Mouse (Mus musculus) MEL (cell line): ENCODE data around the gene Fpr2. TPM values are rescaled to one million over a fixed set of nuclear protein-coding genes. Genes with fewer than 3 reads are reported as not detected.

Experiments used
- DNase-seq: peaks from one replicate; pipeline ENCODE4 v3.0.0; 2011; ENCODE audit warnings: low read depth, low spot score
- H3K27ac ChIP-seq: 2 replicates; pipeline ENCODE4 v1.5.1; 2012; ENCODE audit warnings: low read depth, mild to moderate bottlenecking, control low read depth, low read length, moderate library complexity; ENCODE audit not compliant: control insufficient read depth
- H3K27me3 ChIP-seq, 2 experiments: fragments of 150-350 bp in 1 of 2; sonication (generic) in 1 of 2; 2 replicates each; pipeline ENCODE4 v1.6.1; 2012; ENCODE audit warnings: low read length in 2 of 2, mild to moderate bottlenecking in 2 of 2, improper control_type of control experiment in 1 of 2, moderate library complexity in 1 of 2; ENCODE audit not compliant: insufficient read depth in 2 of 2, control insufficient read depth in 1 of 2
- H3K36me3 ChIP-seq, 2 experiments: 2 replicates each; pipeline ENCODE4 v1.6.1; 2012 to 2014; ENCODE audit warnings: low read length in 2 of 2, improper control_type of control experiment in 1 of 2, inconsistent platforms in 1 of 2, mild to moderate bottlenecking in 1 of 2; ENCODE audit not compliant: insufficient read depth in 2 of 2, control insufficient read depth in 1 of 2
- H3K4me1 ChIP-seq, 2 experiments: fragments of 150-350 bp in 1 of 2; sonication (generic) in 1 of 2; 2 replicates each; pipeline ENCODE4 v1.6.1; 2012; ENCODE audit warnings: low read length in 2 of 2, improper control_type of control experiment in 1 of 2, mild to moderate bottlenecking in 1 of 2; ENCODE audit not compliant: insufficient read depth in 2 of 2, control insufficient read depth in 1 of 2
- H3K4me3 ChIP-seq, 2 experiments: fragments of 150-350 bp in 1 of 2; sonication (generic) in 1 of 2; 2 replicates each; pipeline ENCODE4 v1.5.1; 2012; ENCODE audit warnings: low read depth in 2 of 2, low read length in 2 of 2, mild to moderate bottlenecking in 2 of 2, moderate library complexity in 2 of 2, control low read depth in 1 of 2, improper control_type of control experiment in 1 of 2; ENCODE audit not compliant: control insufficient read depth in 1 of 2, insufficient read depth in 1 of 2
- H3K79me2 ChIP-seq: 2 replicates; pipeline ENCODE4 v1.6.1; 2012; ENCODE audit warnings: mild to moderate bottlenecking, low read length, moderate library complexity; ENCODE audit not compliant: control insufficient read depth, poor library complexity, insufficient read depth
- H3K9ac ChIP-seq: 2 replicates; pipeline ENCODE4 v1.6.1; 2012; ENCODE audit warnings: low read depth, mild to moderate bottlenecking, control low read depth, low read length, moderate library complexity; ENCODE audit not compliant: control insufficient read depth, poor library complexity, severe bottlenecking
- H3K9me3 ChIP-seq: fragments of 150-350 bp; sonication (generic); replicated peaks from 2 replicates; pipeline ENCODE4 v1.6.1; 2012; ENCODE audit warnings: mild to moderate bottlenecking, low read length, improper control_type of control experiment, moderate library complexity; ENCODE audit not compliant: insufficient read depth
- BHLHE40 ChIP-seq: IDR thresholded peaks from 2 replicates; pipeline ENCODE4 v1.6.1; 2012; ENCODE audit warnings: low read depth, mild to moderate bottlenecking, inconsistent platforms, low read length, improper control_type of control experiment, borderline replicate concordance
- CHD1 ChIP-seq: IDR thresholded peaks from 2 replicates; pipeline ENCODE4 v1.6.1; 2012; ENCODE audit warnings: low read depth, mild to moderate bottlenecking, inconsistent platforms, low read length, improper control_type of control experiment
- CHD2 ChIP-seq: IDR thresholded peaks from 2 replicates; pipeline ENCODE4 v1.6.1; 2011; ENCODE audit warnings: low read length, improper control_type of control experiment
- CTCF ChIP-seq, 3 experiments: IDR thresholded peaks in 2 of 3; conservative IDR thresholded peaks in 1 of 3; 2 replicates each; pipeline ENCODE4 v1.5.1; 2011 to 2012; ENCODE audit warnings: low read length in 3 of 3, low read depth in 2 of 3, mild to moderate bottlenecking in 2 of 3, improper control_type of control experiment in 1 of 3, inconsistent platforms in 1 of 3, mixed read lengths in 1 of 3, moderate library complexity in 1 of 3; ENCODE audit not compliant: control insufficient read depth in 1 of 3, insufficient read depth in 1 of 3, poor library complexity in 1 of 3, severe bottlenecking in 1 of 3
- ELF1 ChIP-seq: IDR thresholded peaks from 2 replicates; pipeline ENCODE4 v1.6.1; 2014; ENCODE audit warnings: low read depth, mild to moderate bottlenecking, inconsistent platforms, low read length, improper control_type of control experiment, moderate library complexity
- EP300 ChIP-seq, 2 experiments: IDR thresholded peaks; 2 replicates each; pipeline ENCODE4 v1.6.1; 2011; ENCODE audit warnings: improper control_type of control experiment in 2 of 2, low read length in 2 of 2, low read depth in 1 of 2, mild to moderate bottlenecking in 1 of 2
- ETS1 ChIP-seq: IDR thresholded peaks from 2 replicates; pipeline ENCODE4 v1.6.1; 2012; ENCODE audit warnings: low read depth, mild to moderate bottlenecking, inconsistent platforms, low read length, improper control_type of control experiment, moderate library complexity
- GABPA ChIP-seq: IDR thresholded peaks from 2 replicates; pipeline ENCODE4 v1.6.1; 2012; ENCODE audit warnings: low read depth, mild to moderate bottlenecking, inconsistent platforms, low read length, improper control_type of control experiment, moderate library complexity
- MAX ChIP-seq: IDR thresholded peaks from 2 replicates; pipeline ENCODE4 v1.6.1; 2011; ENCODE audit warnings: low read length, improper control_type of control experiment
- MAZ ChIP-seq: IDR thresholded peaks from 2 replicates; pipeline ENCODE4 v1.6.1; 2012; ENCODE audit warnings: low read depth, mild to moderate bottlenecking, inconsistent platforms, low read length, improper control_type of control experiment
- NRF1 ChIP-seq: IDR thresholded peaks from 2 replicates; pipeline ENCODE4 v1.6.1; 2014; ENCODE audit warnings: low read depth, mild to moderate bottlenecking, inconsistent platforms, low read length, improper control_type of control experiment, moderate library complexity; ENCODE audit not compliant: poor library complexity, insufficient read depth, severe bottlenecking
- POLR2AphosphoS2 ChIP-seq: IDR thresholded peaks from 2 replicates; pipeline ENCODE4 v1.6.1; 2011; ENCODE audit warnings: low read length, improper control_type of control experiment
- POLR2AphosphoS5 ChIP-seq: IDR thresholded peaks from 2 replicates; pipeline ENCODE4 v1.6.1; 2012; ENCODE audit warnings: low read depth, borderline replicate concordance, mild to moderate bottlenecking, inconsistent platforms, low read length, moderate library complexity, mixed read lengths
- RCOR1 ChIP-seq: IDR thresholded peaks from 2 replicates; pipeline ENCODE4 v1.6.1; 2012; ENCODE audit warnings: low read depth, mild to moderate bottlenecking, inconsistent platforms, low read length, improper control_type of control experiment
- TBP ChIP-seq: IDR thresholded peaks from 2 replicates; pipeline ENCODE4 v1.8.0; 2011; ENCODE audit warnings: low read depth, low read length, improper control_type of control experiment
- TCF12 ChIP-seq: IDR thresholded peaks from 2 replicates; pipeline ENCODE4 v1.6.1; 2014; ENCODE audit warnings: low read depth, mild to moderate bottlenecking, inconsistent platforms, low read length, improper control_type of control experiment, moderate library complexity
- USF2 ChIP-seq, 2 experiments: IDR thresholded peaks; 2 replicates each; pipeline ENCODE4 v1.6.1; 2011 to 2012; ENCODE audit warnings: improper control_type of control experiment in 2 of 2, low read length in 2 of 2, borderline replicate concordance in 1 of 2, inconsistent platforms in 1 of 2, low read depth in 1 of 2, mild to moderate bottlenecking in 1 of 2; ENCODE audit not compliant: insufficient read depth in 1 of 2
- ZKSCAN1 ChIP-seq: IDR thresholded peaks from 2 replicates; pipeline ENCODE4 v1.6.1; 2012; ENCODE audit warnings: low read depth, mild to moderate bottlenecking, inconsistent platforms, low read length, improper control_type of control experiment, moderate library complexity
- ZMIZ1 ChIP-seq: IDR thresholded peaks from 2 replicates; pipeline ENCODE4 v1.6.1; 2012; ENCODE audit warnings: low read depth, mild to moderate bottlenecking, inconsistent platforms, low read length, improper control_type of control experiment, moderate library complexity
- polyA plus RNA-seq, 2 experiments: library from polyadenylated mRNA; stranded (reverse) in 1 of 2; unstranded in 1 of 2; fragments of >175 nt in 1 of 2; fragments of >200 nt in 1 of 2; gene quantifications; 2 replicates each; pipeline versions ENCODE4 v1.2.1 to v1.2.4; 2012; ENCODE audit warnings: low replicate concordance in 2 of 2, low read depth in 1 of 2; ENCODE audit not compliant: insufficient read length in 2 of 2, insufficient read depth in 1 of 2, missing spikeins in 1 of 2
- total RNA-seq: library from RNA; depleted of rRNA; stranded (reverse); fragments of 300-350 nt; gene quantifications from 2 replicates; pipeline ENCODE4 v1.2.3, GENCODE M21; 2012

Fpr2 gene
- total and polyA plus RNA-seq, 3 experiments: not detected

DNA sequence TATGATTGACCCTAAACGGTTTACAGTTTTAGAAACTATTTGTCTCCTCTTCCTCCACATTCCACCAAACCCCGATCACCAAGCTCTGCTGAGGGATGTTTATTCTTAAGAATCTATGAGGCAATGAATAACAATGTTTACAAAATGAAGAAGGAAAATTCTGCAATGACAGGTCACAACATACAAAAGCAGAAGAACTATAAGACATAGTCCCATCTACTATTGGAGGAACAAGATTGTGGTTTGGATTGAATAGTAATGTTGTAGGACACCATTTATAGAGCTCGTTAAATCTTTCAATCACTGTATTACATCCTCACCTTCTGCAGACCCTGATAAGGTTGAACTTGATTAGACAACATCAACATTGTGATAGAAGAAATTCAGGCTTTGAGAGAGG is 5.0 kb upstream of the Fpr2 start:
- no peaks in the 10 kb centered on the region for H3K9me3 ChIP-seq
- H3K79me2 ChIP-seq: no peaks in the 10 kb centered on the region
- DNase-seq: no peak
- no peak overlapping the region for H3K4me3 ChIP-seq
- TF ChIP-seq ZKSCAN1: no peak
- TF ChIP-seq GABPA: no peak
- no peak for TF ChIP-seq POLR2AphosphoS2
- no peak for TF ChIP-seq MAX
- TF ChIP-seq EP300 (IDR thresholded peaks at IDR 0.05; ENCODE audit: low read depth in 1 of 2, low read length in 2 of 2): no peak
- TF ChIP-seq, all 39 proteins: peak for 0
- no peak overlapping the region for H3K27ac ChIP-seq
- peaks cover 0 to 3% of the 10 kb centered on the region in 2 experiments; a peak in 1 of 4 replicates for H3K4me1 ChIP-seq
- H3K36me3 ChIP-seq: peaks cover 0 to 3% of the 10 kb centered on the region in 2 experiments; a peak in 2 of 4 replicates
- H3K27me3 ChIP-seq: no peaks in the 10 kb centered on the region
- H3K9ac ChIP-seq: no peak overlapping the region

DNA sequence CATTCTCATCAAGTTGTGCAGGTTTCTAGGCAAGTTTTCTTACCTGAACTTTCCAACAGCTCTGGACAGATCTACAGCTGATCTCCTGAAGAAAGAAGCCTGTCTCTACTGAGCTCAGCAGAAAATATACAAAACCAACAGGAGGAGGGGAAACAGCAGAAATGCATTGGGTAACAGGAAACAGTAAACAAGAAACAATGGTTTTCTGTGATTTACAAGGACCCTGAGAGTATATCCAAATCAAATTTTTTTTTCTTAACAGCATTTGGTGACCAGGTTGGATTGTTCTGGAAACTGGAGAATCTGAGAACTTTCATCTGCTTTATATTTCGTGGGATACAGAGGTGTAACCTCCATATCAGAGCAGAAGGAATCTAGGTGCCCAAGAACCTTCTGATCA is 3.8 kb upstream of the Fpr2 start, which contains the start of gene Fpr1:
Gene Fpr1, minus strand, starts transcription at position 101 of the 400 bp plus-strand sequence.
- Histone ChIP-seq H3K27ac (no peak within 1 kb of the TSS), H3K9ac (no peak within 1 kb of the TSS), H3K4me1 (peaks cover 0 to 3% of the 10 kb centered on the region in 2 experiments; a peak in 1 of 4 replicates), H3K36me3 (peaks cover 0 to 3% of the 10 kb centered on the region in 2 experiments; a peak in 2 of 4 replicates)
- TF ChIP-seq ZMIZ1 (no peak), GABPA (no peak), MAZ (no peak), USF2 (IDR thresholded peaks at IDR 0.05; ENCODE audit: borderline replicate concordance in 1 of 2, insufficient read depth in 1 of 2, low read depth in 1 of 2, low read length in 2 of 2) (no peak), TCF12 (no peak), CTCF (IDR thresholded peaks at IDR 0.05 in 2 of 3, conservative IDR thresholded peaks at IDR 0.05 in 1 of 3; ENCODE audit: control insufficient read depth in 1 of 3, insufficient read depth in 1 of 3, low read depth in 2 of 3, low read length in 3 of 3, poor library complexity in 1 of 3, severe bottlenecking in 1 of 3) (no peak), CHD1 (no peak), NRF1 (no peak), BHLHE40 (no peak), ETS1 (no peak), ELF1 (no peak), CHD2 (no peak), POLR2AphosphoS5 (no peak), TBP (no peak), MAX (no peak), RCOR1 (no peak)
- TF ChIP-seq, all 39 proteins: peak for 0
- DNase-seq: no peak
- H3K27me3 ChIP-seq: no peaks in the 10 kb centered on the region
- no peaks in the 10 kb centered on the region for H3K9me3 ChIP-seq
- no peaks in the 10 kb centered on the region for H3K79me2 ChIP-seq
- H3K4me3 ChIP-seq: no peak within 1 kb of the TSS
